Mouse (Mus musculus) C2C12 (cell line): Measurements from ENCODE around the gene Tenm2.

Experiments
- CTCF ChIP-seq: IDR thresholded peaks from one replicate; pipeline ENCODE4 v1.5.1; 2011; ENCODE audit not compliant: control insufficient read depth, insufficient read depth, insufficient read length
- USF1 ChIP-seq: IDR thresholded peaks from one replicate; pipeline ENCODE4 v1.6.1; 2011; ENCODE audit warnings: low read depth, mild to moderate bottlenecking, control low read depth, moderate library complexity

DNA sequence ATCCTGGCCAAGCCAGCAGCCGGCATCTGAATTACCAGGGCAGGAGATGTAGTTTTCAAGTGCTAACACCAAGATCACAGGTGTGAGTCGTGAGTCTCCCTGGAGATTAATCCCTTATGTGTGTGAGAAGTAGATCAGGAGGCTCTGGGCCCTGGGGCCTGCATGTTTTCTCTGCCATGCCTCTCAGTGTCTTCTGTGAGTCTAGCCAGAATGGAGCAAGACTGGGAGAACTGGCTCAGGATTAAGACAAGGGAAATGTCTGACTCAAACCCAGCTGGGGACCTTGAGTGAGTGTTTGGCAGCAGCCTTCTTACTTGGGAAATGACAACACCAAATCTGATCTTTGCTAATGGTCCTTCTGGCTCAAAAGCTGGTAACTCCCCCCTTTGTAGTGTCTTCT is 1183.2 kb downstream of the Tenm2 start:
- TF ChIP-seq USF1 (no peak), CTCF (no peak)
